Mouse (Mus musculus): Measurements from ENCODE around the gene Usmg5. TPM values are rescaled to one million over a fixed set of nuclear protein-coding genes. Genes with fewer than 3 reads are reported as not detected.
"Not testable (repeated sequence)": the region's sequence is repeated elsewhere in the genome, so short reads cannot be mapped to it uniquely, and the experiment has no call there.

The Usmg5 gene
- total RNA-seq (2014; rRNA removed; ENCODE audit: low replicate concordance) (1,537 and 1,673 TPM in 2 replicates), polyA plus RNA-seq (2015; fragmentation: Nextera tagmentation; extraction: Ambion mirVana) (5,899 and 6,150 TPM in 2 replicates)

DNA sequence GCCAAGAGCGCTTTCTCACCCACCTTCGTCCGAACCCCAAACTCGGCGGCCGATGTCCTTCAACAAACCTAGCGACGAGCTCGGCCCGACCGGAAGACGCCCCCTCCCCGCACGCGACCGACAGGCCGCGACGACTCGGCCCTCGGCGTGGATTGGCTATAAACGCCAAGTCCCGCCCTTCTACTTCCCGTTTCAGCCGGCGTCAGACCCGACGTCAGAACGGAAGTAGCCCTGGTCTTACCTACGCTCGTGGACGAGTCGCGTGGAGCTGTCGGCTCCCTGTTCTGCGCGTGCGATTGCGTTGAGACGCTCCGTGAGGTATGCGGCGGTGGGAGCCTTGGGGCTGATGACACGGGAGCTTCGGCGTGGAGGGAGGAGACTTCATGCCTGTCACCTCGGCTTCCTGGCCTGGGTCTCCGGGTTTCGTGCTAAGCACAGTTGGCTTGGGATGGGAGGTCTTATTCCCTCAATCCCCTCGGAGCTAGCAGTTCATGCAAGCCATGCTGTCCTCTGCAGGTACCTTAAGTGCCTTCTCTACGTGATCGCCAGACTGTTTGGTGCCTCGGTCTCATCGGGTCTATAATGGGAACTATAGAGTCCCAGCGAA is at the start of gene Usmg5, which contains the start of gene Pdcd11:
Gene Usmg5, minus strand, starts transcription at position 98 of the 607 bp plus-strand sequence.
Gene Pdcd11, plus strand, starts transcription at position 219 of the 607 bp plus-strand sequence.
- Histone ChIP-seq H3K27me3 (ENCODE audit: control insufficient read depth, insufficient read depth, low read length) (no peaks in the 10 kb centered on the region), H3K9me3 (replicated peaks; ENCODE audit: control insufficient read depth, low read length) (no peaks in the 10 kb centered on the region), H3K4me3 (ENCODE audit: low read depth, low read length) (peak within 1 kb of the TSS; percentile 96), H3K4me1 (ENCODE audit: control insufficient read depth, insufficient read depth) (peaks cover 25% of the 10 kb centered on the region), H3K9ac (replicated peaks; ENCODE audit: low read depth, low read length) (peak within 1 kb of the TSS; percentile 98), H3K27ac (ENCODE audit: low read depth) (peak within 1 kb of the TSS; percentile 95), H3K4me2 (ENCODE audit: low read depth, low read length) (peak within 1 kb of the TSS; percentile 92), H3K36me3 (replicated peaks; ENCODE audit: control insufficient read depth, insufficient read depth, low read length) (peaks cover 44% of the 10 kb centered on the region)
- peak; percentile 96 for DNase-seq (ENCODE audit: low spot score)
- WGBS = under 1% methylated on average over 54 of the region's 56 CpGs
- TF ChIP-seq EP300 (IDR thresholded peaks at IDR 0.05; ENCODE audit: low read depth) = no peak; the same call in 1 of the 2 replicates
- TF ChIP-seq CTCF (IDR thresholded peaks at IDR 0.05; ENCODE audit: low read depth) = no peak
- ATAC-seq (ENCODE audit: insufficient read depth, low read depth) = peak; percentile 100

DNA sequence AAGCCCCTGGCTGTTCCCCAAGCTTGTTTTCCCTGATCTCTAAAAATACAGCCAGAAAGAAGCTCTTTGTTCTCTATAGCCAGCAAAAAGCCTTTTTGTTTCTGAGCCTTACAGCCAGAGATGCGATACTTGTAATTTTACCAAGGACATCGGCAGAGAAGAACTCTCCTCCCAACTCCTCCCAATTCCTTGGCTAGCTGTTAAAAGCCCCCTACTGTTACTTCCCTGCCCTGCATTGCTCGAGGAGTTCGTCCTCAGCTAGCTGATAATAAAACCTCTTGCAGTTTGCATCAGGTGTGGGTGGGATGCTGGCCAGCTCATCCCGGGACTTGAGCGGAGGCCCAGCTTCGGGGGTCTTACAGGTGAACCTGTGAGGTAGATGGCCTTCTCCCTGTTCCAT is 49.2 kb upstream of the Usmg5 start:
- H3K36me3 ChIP-seq (replicated peaks; ENCODE audit: control insufficient read depth, insufficient read depth, low read length); H3K9me3 ChIP-seq (replicated peaks; ENCODE audit: control insufficient read depth, low read length); H3K27me3 ChIP-seq (ENCODE audit: control insufficient read depth, insufficient read depth, low read length); H3K9ac ChIP-seq (replicated peaks; ENCODE audit: low read depth, low read length); ATAC-seq (ENCODE audit: insufficient read depth, low read depth); H3K4me2 ChIP-seq (ENCODE audit: low read depth, low read length); H3K4me3 ChIP-seq (ENCODE audit: low read depth, low read length); DNase-seq (ENCODE audit: low spot score); H3K27ac ChIP-seq (ENCODE audit: low read depth): not testable (repeated sequence)
- peaks cover 14% of the 10 kb centered on the region for H3K4me1 ChIP-seq (ENCODE audit: control insufficient read depth, insufficient read depth)
- 41% methylated on average over 7 of the region's 7 CpGs for WGBS

DNA sequence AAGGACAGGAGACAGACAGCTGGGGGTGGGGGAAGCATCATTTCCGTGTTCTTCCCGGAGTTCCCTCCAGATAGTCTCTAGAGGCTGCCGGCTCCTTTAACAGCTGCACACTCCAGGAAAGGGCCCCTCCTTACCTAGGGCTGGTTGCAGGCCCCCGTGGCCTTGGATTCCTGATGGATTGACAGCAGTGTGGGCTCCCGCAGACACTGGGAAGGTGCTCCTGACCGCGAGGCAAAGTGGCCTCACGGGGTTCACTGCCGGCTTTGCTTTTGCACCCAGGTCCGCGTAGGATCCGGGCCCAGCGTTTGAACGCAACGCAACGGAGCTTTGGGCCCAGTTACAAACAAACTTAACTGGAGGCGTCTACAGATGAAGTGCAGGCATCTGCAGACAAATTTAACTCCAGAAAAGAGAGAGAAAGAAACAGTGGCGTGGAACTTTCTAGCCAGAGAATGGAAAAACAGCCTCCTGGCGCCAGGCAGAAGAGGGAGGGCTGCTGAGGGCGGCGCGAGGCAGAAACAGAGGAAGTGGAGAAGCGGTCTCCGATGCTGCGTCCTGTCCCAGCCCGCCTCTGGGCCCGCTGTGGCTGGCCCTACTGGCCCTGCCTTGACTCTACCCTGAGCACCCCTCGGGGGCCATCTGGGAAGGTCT is 47.4 kb upstream of the Usmg5 start, which contains the start of gene Calhm2:
Gene Calhm2, minus strand, starts transcription at position 524 of the 651 bp plus-strand sequence.
- H3K27me3 ChIP-seq (ENCODE audit: control insufficient read depth, insufficient read depth, low read length) = 0 out of 2 replicates have a peak, but pooled peaks cover 7% of the 10 kb centered on the region
- peaks cover 12% of the 10 kb centered on the region for H3K36me3 ChIP-seq (replicated peaks; ENCODE audit: control insufficient read depth, insufficient read depth, low read length)
- H3K4me1 ChIP-seq (ENCODE audit: control insufficient read depth, insufficient read depth) = peaks cover 14% of the 10 kb centered on the region
- peak within 1 kb of the TSS; percentile 44 for H3K4me3 ChIP-seq (ENCODE audit: low read depth, low read length)
- H3K27ac ChIP-seq (ENCODE audit: low read depth) = peak within 1 kb of the TSS; percentile 78
- H3K9me3 ChIP-seq (replicated peaks; ENCODE audit: control insufficient read depth, low read length) = no peaks in the 10 kb centered on the region
- peak within 1 kb of the TSS; percentile 55 for H3K9ac ChIP-seq (replicated peaks; ENCODE audit: low read depth, low read length)
- DNase-seq (ENCODE audit: low spot score) (peak; percentile 74), ATAC-seq (ENCODE audit: insufficient read depth, low read depth) (peak; percentile 78)
- 4% methylated on average over 28 of the region's 28 CpGs for WGBS
- TF ChIP-seq CTCF (IDR thresholded peaks at IDR 0.05; ENCODE audit: low read depth) (no peak), EP300 (IDR thresholded peaks at IDR 0.05; ENCODE audit: low read depth) (no peak)
- peak within 1 kb of the TSS; percentile 67 for H3K4me2 ChIP-seq (ENCODE audit: low read depth, low read length)

DNA sequence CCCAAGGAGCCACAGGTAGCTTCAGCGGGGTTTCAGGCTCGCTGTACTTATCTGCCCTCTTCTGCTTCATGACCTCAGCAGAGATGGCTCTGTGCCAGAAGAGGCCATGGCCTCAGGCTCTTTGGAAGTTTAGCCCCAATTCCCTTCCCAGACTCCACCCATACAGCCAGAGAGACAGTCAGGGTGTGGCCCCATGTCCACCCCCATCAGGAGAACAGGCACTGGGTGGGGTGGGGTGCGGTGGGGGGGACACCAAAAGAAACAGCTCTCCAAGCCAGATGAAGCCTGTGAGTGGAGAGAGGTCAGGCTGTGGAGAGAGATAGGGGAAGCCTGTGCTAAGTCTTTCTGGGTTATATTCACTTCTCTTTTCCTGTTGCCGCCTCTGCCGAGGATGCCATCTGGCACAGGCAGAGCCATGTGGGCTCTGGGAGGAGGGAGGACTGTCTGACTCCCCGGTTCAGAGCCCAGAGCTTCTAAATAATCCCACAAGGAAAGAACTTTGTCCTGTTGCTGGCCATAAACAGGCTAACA is 46.7 kb upstream of the Usmg5 start:
- Histone ChIP-seq H3K9ac (replicated peaks; ENCODE audit: low read depth, low read length) (peak overlapping the region; percentile 55; the same call in 1 of the 2 replicates), H3K27me3 (ENCODE audit: control insufficient read depth, insufficient read depth, low read length) (0 out of 2 replicates have a peak, but pooled peaks cover 7% of the 10 kb centered on the region), H3K27ac (ENCODE audit: low read depth) (peak overlapping the region; percentile 78), H3K4me3 (ENCODE audit: low read depth, low read length) (peak overlapping the region; percentile 44), H3K4me1 (ENCODE audit: control insufficient read depth, insufficient read depth) (peaks cover 14% of the 10 kb centered on the region), H3K9me3 (replicated peaks; ENCODE audit: control insufficient read depth, low read length) (no peaks in the 10 kb centered on the region), H3K4me2 (ENCODE audit: low read depth, low read length) (peak overlapping the region; percentile 67), H3K36me3 (replicated peaks; ENCODE audit: control insufficient read depth, insufficient read depth, low read length) (peaks cover 20% of the 10 kb centered on the region)
- DNase-seq (ENCODE audit: low spot score) (peak; percentile 66), ATAC-seq (ENCODE audit: insufficient read depth, low read depth) (peak; percentile 39)
- WGBS = 13% methylated on average over 6 of the region's 6 CpGs
- TF ChIP-seq CTCF (IDR thresholded peaks at IDR 0.05; ENCODE audit: low read depth) = no peak
- no peak for TF ChIP-seq EP300 (IDR thresholded peaks at IDR 0.05; ENCODE audit: low read depth)

DNA sequence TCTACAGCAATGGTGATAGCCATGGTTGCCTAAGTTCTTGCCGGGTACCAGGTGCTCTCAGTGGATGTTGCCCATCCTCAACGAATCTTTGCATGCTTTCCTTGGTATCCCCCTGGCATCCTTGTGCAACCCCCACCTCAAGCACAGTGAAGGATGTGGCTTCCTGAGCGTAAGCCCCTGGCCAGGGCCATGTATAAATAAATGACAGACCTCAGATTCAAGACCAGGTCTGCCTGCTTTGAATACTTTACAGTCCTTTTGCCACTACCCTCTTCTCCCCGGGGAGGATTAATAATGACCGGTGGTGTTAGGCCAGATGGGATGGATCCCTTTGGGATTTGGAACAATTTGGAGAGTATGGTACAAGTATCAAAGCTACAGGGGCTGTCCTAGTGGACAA is 45.7 kb upstream of the Usmg5 start:
- DNase-seq (ENCODE audit: low spot score) = no peak
- no peak for ATAC-seq (ENCODE audit: insufficient read depth, low read depth)
- peaks cover 29% of the 10 kb centered on the region for H3K36me3 ChIP-seq (replicated peaks; ENCODE audit: control insufficient read depth, insufficient read depth, low read length)
- 0 out of 2 replicates have a peak, but pooled peaks cover 7% of the 10 kb centered on the region for H3K27me3 ChIP-seq (ENCODE audit: control insufficient read depth, insufficient read depth, low read length)
- no peak for TF ChIP-seq CTCF (IDR thresholded peaks at IDR 0.05; ENCODE audit: low read depth)
- no peak for TF ChIP-seq EP300 (IDR thresholded peaks at IDR 0.05; ENCODE audit: low read depth)
- no peak overlapping the region for H3K4me2 ChIP-seq (ENCODE audit: low read depth, low read length)
- H3K4me1 ChIP-seq (ENCODE audit: control insufficient read depth, insufficient read depth) = peaks cover 14% of the 10 kb centered on the region
- no peak overlapping the region for H3K27ac ChIP-seq (ENCODE audit: low read depth)
- no peak overlapping the region for H3K4me3 ChIP-seq (ENCODE audit: low read depth, low read length)
- WGBS = 86% methylated on average over 5 of the region's 5 CpGs
- no peak overlapping the region for H3K9ac ChIP-seq (replicated peaks; ENCODE audit: low read depth, low read length)
- no peaks in the 10 kb centered on the region for H3K9me3 ChIP-seq (replicated peaks; ENCODE audit: control insufficient read depth, low read length)
